Mouse (Mus musculus) left cerebral cortex, adult 11 months (tissue): ENCODE data around the gene Pde8b.

ENCODE experiments used
- DNase-seq: peaks from one replicate; pipeline ENCODE4 v3.0.0; 2022; ENCODE audit warnings: low spot score

Pde8b gene

GRCm38 (mm10) chr13:95140460-95141079 lies 109.6 kb downstream of the Pde8b start:
- DNase-seq, result no peak

GRCm38 (mm10) chr13:95135326-95136150 lies 114.6 kb downstream of the Pde8b start:
- no peak for DNase-seq

GRCm38 (mm10) chr13:95131848-95132247 lies 118.3 kb downstream of the Pde8b start:
- DNase-seq, result no peak

GRCm38 (mm10) chr13:95131041-95131440 lies 119.1 kb downstream of the Pde8b start:
- DNase-seq, result no peak

GRCm38 (mm10) chr13:95127288-95127687 lies 122.8 kb downstream of the Pde8b start:
- no peak for DNase-seq

GRCm38 (mm10) chr13:95126801-95127200 lies 123.3 kb downstream of the Pde8b start:
- no peak for DNase-seq

GRCm38 (mm10) chr13:95125546-95126215 lies 124.5 kb downstream of the Pde8b start:
- no peak for DNase-seq

GRCm38 (mm10) chr13:95120570-95120969 lies 129.6 kb downstream of the Pde8b start:
- no peak for DNase-seq

- DNase-seq, result no peak
Observed at GRCm38 (mm10) chr13:95113763-95114162, 136.4 kb downstream of the Pde8b start.

- DNase-seq, result no peak
Observed at GRCm38 (mm10) chr13:95109555-95109954, 140.6 kb downstream of the Pde8b start.

GRCm38 (mm10) chr13:95108035-95108434 lies 142.1 kb downstream of the Pde8b start:
- no peak for DNase-seq

GRCm38 (mm10) chr13:95104865-95105264 lies 145.3 kb downstream of the Pde8b start:
- no peak for DNase-seq

GRCm38 (mm10) chr13:95102985-95103590 lies 147.0 kb downstream of the Pde8b start:
- DNase-seq, result no peak

GRCm38 (mm10) chr13:95101315-95101714 lies 148.8 kb downstream of the Pde8b start:
- no peak for DNase-seq

GRCm38 (mm10) chr13:95098931-95099720 lies 151.0 kb downstream of the Pde8b start:
- DNase-seq, result no peak

GRCm38 (mm10) chr13:95096646-95097045 lies 153.5 kb downstream of the Pde8b start:
- no peak for DNase-seq

GRCm38 (mm10) chr13:95095860-95096259 lies 154.3 kb downstream of the Pde8b start:
- peak; percentile 64 for DNase-seq

- DNase-seq, result no peak
Observed at GRCm38 (mm10) chr13:95091546-95092445, 158.3 kb downstream of the Pde8b start.

- no peak for DNase-seq
Observed at GRCm38 (mm10) chr13:95087358-95087787, 162.8 kb downstream of the Pde8b start.

- DNase-seq, result no peak
Observed at GRCm38 (mm10) chr13:95086033-95086432, 164.1 kb downstream of the Pde8b start.

- DNase-seq, result no peak
Observed at GRCm38 (mm10) chr13:95082611-95083010, 167.5 kb downstream of the Pde8b start.
